Mouse (Mus musculus) adrenal gland, adult 18-20 months (tissue): ENCODE data around the gene Dennd2c. TPM values are rescaled to one million over a fixed set of nuclear protein-coding genes. Genes with fewer than 3 reads are reported as not detected.
"Not testable (repeated sequence)": the region's sequence is repeated elsewhere in the genome, so short reads cannot be mapped to it uniquely, and the experiment has no call there.

Source experiments
- DNase-seq, 2 experiments: peaks; one replicate each; pipeline ENCODE4 v3.0.0; 2021 to 2022; ENCODE audit warnings: low spot score in 2 of 2
- total RNA-seq, 2 experiments: library from RNA; stranded (reverse); gene quantifications; 1 replicate in 1 of 2; 2 replicates in 1 of 2; pipeline ENCODE4 v1.2.3; 2021

Gene Dennd2c
- total RNA-seq, 2 experiments from 2014 or later = 0.67 to 0.86 TPM

- DNase-seq = no peak
Measured at GRCm38 (mm10) chr3:103153761-103154160, 51.4 kb downstream of the Dennd2c start.

GRCm38 (mm10) chr3:103159232-103159900, 57.0 kb downstream of the Dennd2c start:
- no peak for DNase-seq

GRCm38 (mm10) chr3:103169771-103170170, 67.4 kb downstream of the Dennd2c start:
- peak; percentile 68 to 77 for DNase-seq

GRCm38 (mm10) chr3:103171505-103172267, 69.3 kb downstream of the Dennd2c start, which contains the start of gene Bcas2:
Gene Bcas2 (plus strand): TSS chr3:103171655.
- peak; percentile 99 for DNase-seq

- no peak for DNase-seq
Measured at GRCm38 (mm10) chr3:103172615-103173014, 70.2 kb downstream of the Dennd2c start.

- DNase-seq = no peak
Measured at GRCm38 (mm10) chr3:103176740-103177139, 74.3 kb downstream of the Dennd2c start.

- DNase-seq = no peak
Measured at GRCm38 (mm10) chr3:103179527-103179926, 77.1 kb downstream of the Dennd2c start.

GRCm38 (mm10) chr3:103181171-103181570, 78.8 kb downstream of the Dennd2c start:
- DNase-seq = no peak

- DNase-seq = no peak
Measured at GRCm38 (mm10) chr3:103182821-103183220, 80.4 kb downstream of the Dennd2c start.

- DNase-seq = not testable (repeated sequence)
Measured at GRCm38 (mm10) chr3:103184467-103184866, 82.1 kb downstream of the Dennd2c start.

GRCm38 (mm10) chr3:103188451-103188850, 86.0 kb downstream of the Dennd2c start:
- no peak for DNase-seq

- DNase-seq = no peak
Measured at GRCm38 (mm10) chr3:103188856-103189255, 86.5 kb downstream of the Dennd2c start.

GRCm38 (mm10) chr3:103192161-103192560, 89.8 kb downstream of the Dennd2c start:
- no peak for DNase-seq

- DNase-seq = no peak
Measured at GRCm38 (mm10) chr3:103193186-103193585, 90.8 kb downstream of the Dennd2c start.

GRCm38 (mm10) chr3:103196320-103196823, 94.0 kb downstream of the Dennd2c start:
- no peak for DNase-seq

- no peak for DNase-seq
Measured at GRCm38 (mm10) chr3:103199386-103199785, 97.0 kb downstream of the Dennd2c start.

GRCm38 (mm10) chr3:103201105-103201504, 98.7 kb downstream of the Dennd2c start:
- not testable (repeated sequence) for DNase-seq

- no peak for DNase-seq
Measured at GRCm38 (mm10) chr3:103203554-103203953, 101.2 kb downstream of the Dennd2c start.

- no peak for DNase-seq
Measured at GRCm38 (mm10) chr3:103204445-103204844, 102.0 kb downstream of the Dennd2c start.

GRCm38 (mm10) chr3:103206393-103206792, 104.0 kb downstream of the Dennd2c start:
- no peak for DNase-seq

- no peak for DNase-seq
Measured at GRCm38 (mm10) chr3:103207749-103208148, 105.3 kb downstream of the Dennd2c start.

- DNase-seq = no peak
Measured at GRCm38 (mm10) chr3:103208237-103208636, 105.8 kb downstream of the Dennd2c start.
